Mouse (Mus musculus): ENCODE measurements around the gene Fgfr2.

The Fgfr2 gene

GRCm38 (mm10) chr7:132227075-132227640 is 896.0 kb downstream of the Fgfr2 start:
- DNase-seq (ENCODE audit: inconsistent age in 2 of 2, low spot score in 1 of 2) = no peak

GRCm38 (mm10) chr7:132226379-132227074 is 896.6 kb downstream of the Fgfr2 start:
- peak; percentile 77 to 97 for DNase-seq (ENCODE audit: inconsistent age in 2 of 2, low spot score in 1 of 2)

GRCm38 (mm10) chr7:132223452-132224141 is 899.6 kb downstream of the Fgfr2 start:
- peak in 1 of 2 experiments; percentile 22 for DNase-seq (ENCODE audit: inconsistent age in 2 of 2, low spot score in 1 of 2)

GRCm38 (mm10) chr7:132214031-132214430 is 909.1 kb downstream of the Fgfr2 start:
- no peak for DNase-seq (ENCODE audit: inconsistent age in 2 of 2, low spot score in 1 of 2)

- peak; percentile 62 to 87 for DNase-seq (ENCODE audit: inconsistent age in 2 of 2, low spot score in 1 of 2)
These were observed 909.7 kb downstream of the Fgfr2 start for GRCm38 (mm10) chr7:132213460-132213859.

GRCm38 (mm10) chr7:132211920-132212701 is 911.0 kb downstream of the Fgfr2 start:
- DNase-seq (ENCODE audit: inconsistent age in 2 of 2, low spot score in 1 of 2) = no peak

- no peak for DNase-seq (ENCODE audit: inconsistent age in 2 of 2, low spot score in 1 of 2)
These were observed 912.5 kb downstream of the Fgfr2 start for GRCm38 (mm10) chr7:132210616-132211015.

GRCm38 (mm10) chr7:132208946-132209651 is 914.1 kb downstream of the Fgfr2 start:
- DNase-seq (ENCODE audit: inconsistent age in 2 of 2, low spot score in 1 of 2) = no peak

- DNase-seq (ENCODE audit: inconsistent age in 2 of 2, low spot score in 1 of 2) = no peak
These were observed 919.0 kb downstream of the Fgfr2 start for GRCm38 (mm10) chr7:132204073-132204612.

- peak; percentile 12 to 60 for DNase-seq (ENCODE audit: inconsistent age in 2 of 2, low spot score in 1 of 2)
These were observed 923.5 kb downstream of the Fgfr2 start for GRCm38 (mm10) chr7:132199686-132200085.

- no peak for DNase-seq (ENCODE audit: inconsistent age in 2 of 2, low spot score in 1 of 2)
These were observed 924.3 kb downstream of the Fgfr2 start for GRCm38 (mm10) chr7:132198806-132199205.

- no peak for DNase-seq (ENCODE audit: inconsistent age in 2 of 2, low spot score in 1 of 2)
These were observed 925.2 kb downstream of the Fgfr2 start for GRCm38 (mm10) chr7:132197817-132198475.

- no peak for DNase-seq (ENCODE audit: inconsistent age in 2 of 2, low spot score in 1 of 2)
These were observed 926.6 kb downstream of the Fgfr2 start for GRCm38 (mm10) chr7:132196581-132196980.

GRCm38 (mm10) chr7:132193606-132194005 is 929.5 kb downstream of the Fgfr2 start:
- DNase-seq (ENCODE audit: inconsistent age in 2 of 2, low spot score in 1 of 2) = peak; percentile 12 to 63

GRCm38 (mm10) chr7:132187456-132187855 is 935.7 kb downstream of the Fgfr2 start:
- DNase-seq (ENCODE audit: inconsistent age in 2 of 2, low spot score in 1 of 2) = no peak

- no peak for DNase-seq (ENCODE audit: inconsistent age in 2 of 2, low spot score in 1 of 2)
These were observed 939.2 kb downstream of the Fgfr2 start for GRCm38 (mm10) chr7:132183892-132184404.

GRCm38 (mm10) chr7:132181586-132182198 is 941.5 kb downstream of the Fgfr2 start:
- no peak for DNase-seq (ENCODE audit: inconsistent age in 2 of 2, low spot score in 1 of 2)

- no peak for DNase-seq (ENCODE audit: inconsistent age in 2 of 2, low spot score in 1 of 2)
These were observed 942.1 kb downstream of the Fgfr2 start for GRCm38 (mm10) chr7:132181042-132181441.

- DNase-seq (ENCODE audit: inconsistent age in 2 of 2, low spot score in 1 of 2) = no peak
These were observed 944.1 kb downstream of the Fgfr2 start for GRCm38 (mm10) chr7:132179049-132179448.
